Mouse (Mus musculus): ENCODE results near the gene Cfap65.

Gene Cfap65

DNA sequence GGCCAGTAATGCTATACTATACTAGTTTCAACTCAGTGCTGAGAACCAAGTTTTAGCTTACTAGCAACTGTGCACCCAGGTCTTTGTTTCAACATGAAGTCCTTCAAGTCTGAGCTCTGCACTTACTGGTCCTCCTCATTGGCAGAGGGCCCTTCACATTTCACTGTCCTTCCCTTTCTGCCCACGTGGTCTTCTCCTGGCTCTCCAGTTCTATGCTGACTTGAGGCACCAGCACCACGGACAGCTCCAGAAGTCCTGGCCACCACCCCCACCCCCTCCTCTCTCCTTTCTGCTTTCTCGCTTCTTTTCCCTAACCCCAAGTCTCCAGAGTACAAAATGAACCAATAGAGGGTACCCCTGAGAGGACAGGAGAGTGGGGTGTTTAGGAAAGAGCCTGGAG, 4.4 kb upstream of the Cfap65 start:
- in situ Hi-C loops (cut with MboI; ENCODE audit: low sequenced_read_pairs), result no loop called here

- in situ Hi-C loops (cut with MboI; ENCODE audit: low sequenced_read_pairs), result no loop called here
Measured at GRCm38 (mm10) chr1:74936221-74936830, 927 bp upstream of the Cfap65 start.

DNA sequence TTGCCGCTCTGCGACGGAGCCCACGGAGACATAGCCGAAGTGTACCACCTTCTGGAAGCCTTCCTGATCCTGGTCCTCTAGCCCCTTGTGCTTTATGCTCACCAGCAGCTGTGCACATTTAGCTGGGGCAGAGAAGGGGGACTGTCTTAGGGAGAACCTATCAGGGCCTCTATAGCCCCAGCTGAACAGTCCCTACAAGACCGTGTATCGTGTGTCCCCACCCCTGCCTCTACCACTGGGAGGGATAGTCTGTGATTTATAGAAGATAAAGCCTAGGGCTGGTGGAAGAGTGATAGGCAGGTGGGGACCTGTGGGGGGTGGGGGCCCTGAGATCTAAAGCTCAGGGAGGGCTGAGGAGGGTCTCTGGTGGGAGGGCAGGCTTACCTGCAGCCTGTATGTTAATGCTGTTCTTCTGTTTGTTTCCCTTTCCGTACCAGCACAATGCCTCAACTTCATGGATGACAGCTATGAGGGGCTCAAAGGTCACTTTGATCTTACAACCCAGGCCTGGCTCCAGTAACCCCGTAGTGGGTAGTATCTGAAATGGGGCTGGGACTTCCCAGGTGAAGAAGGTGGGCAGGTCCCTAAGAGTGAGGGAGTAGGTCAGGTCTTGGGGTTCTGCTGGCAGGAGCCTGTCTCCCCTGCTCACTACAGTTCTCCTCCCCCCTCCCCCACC, 7.6 kb downstream of the Cfap65 start:
- in situ Hi-C loops (cut with MboI; ENCODE audit: low sequenced_read_pairs), result no loop called here

GRCm38 (mm10) chr1:74926721-74927120, 8.7 kb downstream of the Cfap65 start:
- in situ Hi-C loops (cut with MboI; ENCODE audit: low sequenced_read_pairs), result no loop called here

DNA sequence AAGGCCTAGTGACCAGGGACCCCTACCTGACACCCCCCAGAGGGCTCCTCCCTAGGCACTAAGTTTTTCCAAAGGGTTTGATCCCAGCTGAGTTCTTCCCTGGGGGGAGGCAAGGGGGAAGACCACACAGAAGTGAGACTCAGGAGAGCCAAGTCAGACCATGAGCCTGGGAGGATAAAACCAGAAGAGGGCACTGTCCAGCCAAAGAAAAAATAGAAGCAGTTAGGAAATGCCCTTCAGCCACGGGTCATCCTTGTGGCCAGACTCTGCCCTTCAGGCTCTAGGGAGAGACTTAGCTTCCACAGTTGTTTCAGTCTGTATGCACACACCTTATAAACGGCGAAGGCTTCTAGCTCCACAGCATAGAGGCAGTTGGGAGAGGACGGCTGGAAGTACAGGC, 10.9 kb downstream of the Cfap65 start:
- in situ Hi-C loops (cut with MboI; ENCODE audit: low sequenced_read_pairs), result no loop called here

DNA sequence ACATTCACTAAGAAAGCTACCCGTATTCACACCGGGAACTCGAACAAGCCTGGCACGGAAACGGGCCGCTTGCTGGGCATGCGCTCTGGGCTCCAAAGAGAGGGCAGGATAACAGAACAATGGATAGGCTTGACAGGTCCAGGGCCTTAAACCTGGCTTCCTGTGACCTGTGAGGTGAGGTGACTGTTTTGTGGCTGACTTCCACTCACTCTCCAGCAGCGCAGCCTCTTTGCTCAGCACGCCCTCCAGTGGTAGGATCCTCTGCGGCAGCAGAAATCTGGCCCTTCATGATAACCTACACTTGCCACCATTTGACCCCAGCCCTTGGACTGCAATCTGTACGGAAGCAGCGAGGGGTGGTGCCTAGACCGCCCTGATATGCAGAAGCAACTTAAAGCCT, 19.7 kb downstream of the Cfap65 start:
- in situ Hi-C loops (cut with MboI; ENCODE audit: low sequenced_read_pairs), result no loop called here

GRCm38 (mm10) chr1:74902191-74902590, 33.2 kb downstream of the Cfap65 start:
- in situ Hi-C loops (cut with MboI; ENCODE audit: low sequenced_read_pairs), result no loop called here

DNA sequence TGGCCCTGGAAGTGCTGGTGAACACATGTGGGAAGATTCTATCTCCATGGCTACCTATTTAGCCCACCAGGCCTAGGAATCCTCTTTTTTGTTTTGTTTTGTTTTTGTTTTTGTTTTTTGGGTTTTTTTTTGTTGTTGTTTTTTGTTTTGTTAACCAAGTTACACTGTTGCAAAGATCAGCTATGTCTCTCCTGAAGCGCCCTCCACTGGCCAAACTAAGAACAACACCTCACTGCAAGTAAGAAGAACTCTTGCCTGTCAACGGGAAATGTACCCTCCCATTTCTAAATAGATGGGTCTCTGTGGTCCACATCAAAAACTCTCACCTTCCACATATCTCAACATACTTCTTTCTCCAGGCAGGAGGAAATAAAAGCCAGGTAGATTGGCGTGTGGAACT, 33.7 kb downstream of the Cfap65 start:
- in situ Hi-C loops (cut with MboI; ENCODE audit: low sequenced_read_pairs), result no loop called here

GRCm38 (mm10) chr1:74900341-74901285, 34.8 kb downstream of the Cfap65 start:
- in situ Hi-C loops (cut with MboI; ENCODE audit: low sequenced_read_pairs), result no loop called here

DNA sequence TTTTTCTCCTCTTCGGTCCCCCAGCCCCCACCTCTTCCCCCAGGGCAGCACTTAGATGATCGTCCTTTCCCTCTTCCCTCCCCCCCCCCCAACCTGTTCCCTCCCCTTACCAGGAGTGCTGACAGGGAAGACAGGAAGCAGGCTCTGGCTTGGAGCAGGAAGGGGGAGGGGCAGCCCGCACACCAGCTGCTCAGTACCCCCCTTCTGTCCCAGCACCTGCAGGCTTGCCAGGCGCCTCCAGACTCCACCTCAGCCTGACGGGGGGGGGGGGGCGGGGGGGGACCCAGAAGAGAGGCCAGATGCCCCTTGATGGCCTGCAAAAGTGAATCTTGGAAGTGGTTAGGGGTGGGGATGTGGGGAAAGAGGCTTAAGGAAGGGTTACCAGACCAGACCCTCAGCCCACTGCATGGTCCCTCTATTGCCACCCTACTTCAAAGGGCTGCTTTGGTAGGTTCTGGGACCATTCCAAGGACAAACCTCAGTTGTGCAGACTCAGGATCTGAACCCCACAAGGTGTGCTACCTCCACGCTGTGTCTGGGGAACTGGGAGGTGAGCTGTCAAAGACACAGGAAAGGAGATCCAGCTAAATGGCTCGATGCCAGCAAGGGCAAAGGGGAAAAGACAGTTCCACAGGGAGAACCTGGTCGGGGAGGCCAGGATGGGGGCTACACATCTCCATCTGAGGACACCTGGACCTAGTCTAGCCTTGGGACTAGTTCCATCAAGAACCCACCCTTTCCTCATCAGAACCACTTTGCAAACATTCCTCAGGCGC, 36.6 kb downstream of the Cfap65 start:
- in situ Hi-C loops (cut with MboI; ENCODE audit: low sequenced_read_pairs), result no loop called here

DNA sequence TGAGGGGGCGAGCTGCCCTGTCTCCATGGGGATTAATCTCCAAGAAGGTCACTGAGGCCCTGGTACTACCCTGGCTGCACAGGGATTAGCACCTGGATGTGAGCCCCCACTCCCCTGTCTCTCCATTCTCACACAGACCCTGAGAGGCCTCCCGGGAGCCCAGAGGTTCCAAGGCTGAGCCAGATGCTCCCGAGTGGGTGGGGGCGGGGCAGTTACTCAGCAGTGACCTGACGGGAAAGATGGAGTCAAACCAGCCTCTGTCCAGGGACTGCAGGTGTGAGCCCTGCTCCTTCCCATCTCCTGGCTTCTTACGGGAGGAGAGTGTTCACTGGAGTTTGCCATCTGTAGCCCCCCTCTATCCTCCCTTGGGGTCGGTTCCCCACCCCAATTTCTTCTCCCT, 37.4 kb downstream of the Cfap65 start:
- in situ Hi-C loops (cut with MboI; ENCODE audit: low sequenced_read_pairs), result no loop called here

DNA sequence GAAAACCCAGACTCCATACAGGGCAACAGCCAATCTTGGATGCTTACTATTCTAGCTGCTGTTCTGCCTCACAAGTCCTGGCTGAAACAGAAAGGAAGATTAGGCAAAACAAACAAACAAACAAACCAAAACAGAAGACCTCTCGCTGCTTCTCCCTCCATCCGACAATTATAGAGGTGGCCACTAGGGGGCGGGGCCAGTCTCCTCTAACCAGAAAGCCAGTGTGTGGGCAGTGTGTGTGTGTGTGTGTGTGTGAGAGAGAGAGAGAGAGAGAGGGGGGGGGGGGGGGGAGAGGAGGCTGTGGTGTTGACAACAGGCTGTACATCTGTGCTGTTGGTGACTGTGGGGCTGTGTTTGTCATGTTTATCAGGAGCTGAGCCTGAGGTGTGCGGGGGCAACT, 40.4 kb downstream of the Cfap65 start:
- in situ Hi-C loops (cut with MboI; ENCODE audit: low sequenced_read_pairs), result no loop called here

DNA sequence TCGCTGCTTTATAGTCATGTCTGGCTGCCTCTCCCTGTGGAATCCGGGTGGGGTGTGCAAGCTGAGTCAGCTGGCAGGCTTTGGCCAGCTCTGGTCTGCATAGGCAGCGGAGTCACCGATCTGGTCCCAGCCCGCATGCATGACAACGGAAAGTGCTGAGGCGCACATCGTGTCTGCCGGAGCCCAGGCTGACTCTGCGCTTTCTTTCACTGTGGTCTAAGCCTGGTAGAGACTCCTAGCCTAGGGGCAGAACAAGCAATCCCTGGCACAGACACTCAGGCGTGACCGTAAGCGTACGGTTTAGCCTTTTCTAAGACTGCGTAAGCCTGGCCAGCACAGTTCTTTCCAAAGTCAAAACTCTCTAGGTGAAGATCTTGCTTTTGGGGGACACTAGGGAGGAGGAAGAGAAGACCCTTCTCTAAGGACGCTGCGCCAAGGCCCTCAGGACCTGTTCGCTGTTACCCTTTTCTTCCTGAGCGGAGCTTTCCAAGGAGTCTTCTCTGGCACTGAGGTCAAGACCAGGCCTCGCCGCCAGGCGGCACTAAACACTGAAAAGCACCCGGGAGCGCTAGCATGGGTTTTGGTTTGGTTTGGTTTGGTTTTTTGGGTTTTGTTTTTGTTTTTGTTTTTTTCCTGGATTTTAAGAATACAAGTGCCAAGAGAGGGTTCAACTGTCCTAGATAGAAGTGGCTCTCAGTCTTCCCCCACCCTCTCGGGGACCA, 42.1 kb downstream of the Cfap65 start, which contains the start of gene Cryba2:
TSS of gene Cryba2 (minus strand) at position 10 of the 722 bp plus-strand sequence.
- in situ Hi-C loops (cut with MboI; ENCODE audit: low sequenced_read_pairs), result no loop called here

- in situ Hi-C loops (cut with MboI; ENCODE audit: low sequenced_read_pairs), result no loop called here
Measured at GRCm38 (mm10) chr1:74892351-74893133, 42.9 kb downstream of the Cfap65 start.

GRCm38 (mm10) chr1:74891513-74891912, 43.9 kb downstream of the Cfap65 start:
- in situ Hi-C loops (cut with MboI; ENCODE audit: low sequenced_read_pairs), result no loop called here

DNA sequence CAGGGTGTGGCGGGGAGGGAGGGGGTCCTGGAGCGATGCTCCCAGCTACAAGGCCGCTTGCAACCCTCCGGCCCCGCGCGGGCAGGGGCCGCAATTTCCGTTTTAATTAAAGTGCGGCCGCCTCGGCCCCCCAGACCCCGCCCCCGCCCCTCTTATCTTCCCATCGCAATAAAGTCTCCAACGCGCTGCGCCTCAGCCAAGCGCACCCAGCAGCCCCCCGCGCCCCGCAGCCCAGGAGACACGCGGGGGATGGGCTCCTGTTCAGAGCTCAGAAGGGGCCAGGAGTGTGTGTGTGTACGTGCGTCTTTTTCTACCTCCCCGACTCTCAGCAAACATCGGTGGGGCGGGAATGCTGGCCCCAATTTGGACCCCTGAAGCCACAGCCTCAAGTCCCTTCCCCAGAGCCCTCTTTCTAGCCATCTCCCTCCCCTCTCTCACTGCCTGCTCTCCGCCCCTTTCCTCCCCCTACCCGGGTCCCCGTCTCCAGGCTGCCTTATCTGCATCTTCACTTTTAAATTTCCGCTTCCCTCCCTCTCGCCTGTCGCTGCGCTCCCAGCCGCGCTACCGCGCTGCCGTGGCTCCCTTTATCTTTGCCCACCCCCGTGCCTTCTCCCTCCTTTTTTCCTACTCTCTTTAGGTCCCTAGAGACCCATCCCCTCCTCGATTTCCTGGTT, 49.9 kb downstream of the Cfap65 start, which contains the start of gene Fev:
TSS of gene Fev (minus strand) at position 51 of the 674 bp plus-strand sequence.
- in situ Hi-C loops (cut with MboI; ENCODE audit: low sequenced_read_pairs), result no loop called here

- in situ Hi-C loops (cut with MboI; ENCODE audit: low sequenced_read_pairs), result no loop called here
Measured at GRCm38 (mm10) chr1:74884196-74885141, 50.9 kb downstream of the Cfap65 start.

DNA sequence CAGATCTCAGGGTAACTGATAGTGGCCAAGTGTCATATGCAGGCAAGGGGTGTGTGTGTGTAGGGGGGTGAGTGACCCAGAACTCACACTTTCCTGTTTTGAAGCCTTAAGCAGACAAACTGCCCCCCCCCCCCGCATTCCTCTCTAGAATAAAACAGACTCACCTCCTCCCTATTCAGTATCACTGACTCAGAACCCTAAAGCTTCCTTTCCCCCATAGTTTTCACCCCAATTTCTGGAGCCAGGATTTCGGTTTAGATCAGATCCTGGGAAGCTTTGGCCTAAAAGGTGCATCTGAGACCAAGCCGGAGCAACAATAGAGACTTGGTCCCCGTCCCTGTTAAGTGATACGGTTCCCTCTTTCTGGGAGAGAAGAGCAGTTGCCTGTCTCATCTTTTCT, 52.0 kb downstream of the Cfap65 start:
- in situ Hi-C loops (cut with MboI; ENCODE audit: low sequenced_read_pairs), result no loop called here
